ENCODE assay signal across 18 mouse cellular contexts in the genomic region with DNA sequence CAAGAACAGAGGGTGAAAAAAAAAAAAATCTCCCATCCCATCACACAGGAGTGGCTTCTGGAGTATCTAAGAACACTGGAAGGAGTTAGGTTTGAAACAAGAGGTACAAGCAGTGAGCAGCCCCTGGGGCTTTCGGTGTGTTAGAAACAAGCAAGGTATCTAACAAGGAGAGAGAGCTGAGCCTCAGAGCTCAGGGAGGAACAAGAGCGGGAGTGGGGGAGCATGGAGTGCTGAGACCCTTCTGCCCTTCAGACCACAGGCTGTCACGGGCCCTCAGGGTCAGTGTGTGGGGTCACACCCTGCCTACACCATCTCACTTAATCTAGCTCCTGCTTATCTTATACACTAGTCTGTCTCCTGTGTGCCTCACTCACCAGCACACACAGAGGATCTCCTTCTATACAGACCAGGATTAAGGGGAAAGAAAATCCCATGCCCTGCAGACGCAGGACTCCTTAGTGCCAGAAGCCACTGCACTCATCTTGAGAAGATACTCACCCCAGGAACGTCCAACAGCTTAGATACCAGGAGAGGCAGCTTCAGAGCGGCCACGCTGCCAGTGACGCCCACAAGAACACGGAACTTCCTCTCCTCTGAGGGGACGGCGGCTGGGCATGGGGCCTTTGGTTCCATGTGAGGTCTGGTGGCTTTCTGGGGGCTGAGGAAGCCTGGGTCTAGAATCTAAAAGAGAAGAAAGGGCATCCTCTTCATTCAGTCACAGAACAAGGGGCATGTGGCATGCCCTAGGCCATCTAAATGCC. TPM values are rescaled to one million over a fixed set of nuclear protein-coding genes. Genes with fewer than 3 reads are reported as not detected.
A peak's percentile ranks its signal among the peaks of the same experiment; 100 is the strongest.
DNase-seq lines count a peak whose midpoint lies in the region; ATAC-seq and TF ChIP-seq lines count a peak whose summit lies in the region.
"Had no signal": no experiment of that assay in that cellular context is flagged by ENCODE, and none has a peak within 500 bp of the region (broad histone marks: within the 10 kb centered on the region; RNA-seq: fewer than 3 reads in every experiment).

No protein-coding gene starts in this region.

- no peaks in the 10 kb centered on the region for H3K36me3 ChIP-seq in embryonic facial prominence, embryonic 13.5 days
- no peaks in the 10 kb centered on the region for H3K36me3 ChIP-seq in embryonic facial prominence, embryonic 10.5 days (replicated peaks)
- H3K36me3 ChIP-seq in stomach, postnatal 0 days (ENCODE audit: control insufficient read depth, insufficient read depth, low read length), result no peaks in the 10 kb centered on the region
- H3K36me3 ChIP-seq: embryonic facial prominence, embryonic 15.5 days; forebrain, embryonic 12.5 days; heart, embryonic 13.5 days; kidney, embryonic 15.5 days; limb, embryonic 12.5 days; midbrain, embryonic 13.5 days had no signal

- no peak for TF ChIP-seq CTCF in layer of hippocampus, adult 2 months (conservative IDR thresholded peaks at IDR 0.05)
- no peak for TF ChIP-seq CTCF in stomach, postnatal 0 days (IDR thresholded peaks at IDR 0.05; ENCODE audit: low read depth)

- no peak overlapping the region for H3K4me2 ChIP-seq in embryonic facial prominence, embryonic 13.5 days
- no peak overlapping the region for H3K4me2 ChIP-seq in stomach, postnatal 0 days (replicated peaks; ENCODE audit: low read depth)
- H3K4me2 ChIP-seq: embryonic facial prominence, embryonic 15.5 days; forebrain, embryonic 12.5 days; kidney, embryonic 15.5 days; limb, embryonic 12.5 days; liver, embryonic 13.5 days; midbrain, embryonic 13.5 days; neural tube, embryonic 13.5 days had no signal

- H3K27me3 ChIP-seq in embryonic facial prominence, embryonic 13.5 days, result no peaks in the 10 kb centered on the region
- H3K27me3 ChIP-seq in embryonic facial prominence, embryonic 10.5 days (replicated peaks; ENCODE audit: low read depth, poor library complexity, severe bottlenecking), result no peaks in the 10 kb centered on the region
- no peaks in the 10 kb centered on the region for H3K27me3 ChIP-seq in stomach, postnatal 0 days (ENCODE audit: control insufficient read depth, insufficient read depth, low read length)
- H3K27me3 ChIP-seq: CH12.LX; embryonic facial prominence, embryonic 15.5 days; forebrain, embryonic 12.5 days; heart, embryonic 13.5 days; kidney, embryonic 15.5 days; limb, embryonic 12.5 days; liver, embryonic 13.5 days; midbrain, embryonic 13.5 days; neural tube, embryonic 13.5 days had no signal

- 89% methylated on average over 11 of the region's 11 CpGs for WGBS in embryonic facial prominence, embryonic 13.5 days
- 86% methylated on average over 11 of the region's 11 CpGs for WGBS in embryonic facial prominence, embryonic 10.5 days
- 87% methylated on average over 11 of the region's 11 CpGs for WGBS in stomach, postnatal 0 days

- no peak overlapping the region for H3K4me3 ChIP-seq in embryonic facial prominence, embryonic 13.5 days
- no peak overlapping the region for H3K4me3 ChIP-seq in embryonic facial prominence, embryonic 10.5 days
- H3K4me3 ChIP-seq in layer of hippocampus, adult 2 months, result no peak overlapping the region
- H3K4me3 ChIP-seq in stomach, postnatal 0 days (ENCODE audit: low read depth, low read length), result no peak overlapping the region
- H3K4me3 ChIP-seq: embryonic facial prominence, embryonic 15.5 days; forebrain, embryonic 12.5 days; heart, embryonic 13.5 days; kidney, embryonic 15.5 days; limb, embryonic 12.5 days; liver, embryonic 13.5 days; midbrain, embryonic 13.5 days; neural tube, embryonic 13.5 days had no signal

- no peak for TF ChIP-seq EP300 in stomach, postnatal 0 days (optimal IDR thresholded peaks at IDR 0.05)

- no peaks in the 10 kb centered on the region for H3K9me3 ChIP-seq in embryonic facial prominence, embryonic 13.5 days
- H3K9me3 ChIP-seq in embryonic facial prominence, embryonic 10.5 days, result no peaks in the 10 kb centered on the region
- no peaks in the 10 kb centered on the region for H3K9me3 ChIP-seq in stomach, postnatal 0 days (ENCODE audit: control insufficient read depth, low read length)
- H3K9me3 ChIP-seq: embryonic facial prominence, embryonic 15.5 days; forebrain, embryonic 12.5 days; heart, embryonic 13.5 days; kidney, embryonic 15.5 days; limb, embryonic 12.5 days; liver, embryonic 13.5 days; midbrain, embryonic 13.5 days; neural tube, embryonic 13.5 days had no signal

- no peak for DNase-seq in embryonic facial prominence, embryonic 10.5 days (ENCODE audit: low spot score)
- DNase-seq in layer of hippocampus, adult 2 months (ENCODE audit: low spot score in 2 of 2), result no peak
- no peak for DNase-seq in layer of hippocampus, adult 11-12 months (ENCODE audit: low spot score)
- DNase-seq in stomach, postnatal 0 days (ENCODE audit: low spot score), result no peak
- DNase-seq in left cerebral cortex, adult 8-10 months (ENCODE audit: low spot score in 2 of 2), result no peak

- H3K27ac ChIP-seq in embryonic facial prominence, embryonic 13.5 days, result no peak overlapping the region
- H3K27ac ChIP-seq in embryonic facial prominence, embryonic 10.5 days (replicated peaks), result no peak overlapping the region
- H3K27ac ChIP-seq in layer of hippocampus, adult 2 months, result peak overlapping the region; percentile 90
- no peak overlapping the region for H3K27ac ChIP-seq in stomach, postnatal 0 days (replicated peaks)
- H3K27ac ChIP-seq: forebrain, embryonic 12.5 days; limb, embryonic 12.5 days; liver, embryonic 13.5 days; midbrain, embryonic 13.5 days; neural tube, embryonic 13.5 days had no signal

- peaks cover 31% of the 10 kb centered on the region for H3K4me1 ChIP-seq in embryonic facial prominence, embryonic 13.5 days
- peaks cover 41% of the 10 kb centered on the region for H3K4me1 ChIP-seq in embryonic facial prominence, embryonic 10.5 days
- peaks cover 2% of the 10 kb centered on the region; the same call in 1 of the 2 replicates for H3K4me1 ChIP-seq in stomach, postnatal 0 days (replicated peaks; ENCODE audit: control insufficient read depth, insufficient read depth)

- H3K9ac ChIP-seq in embryonic facial prominence, embryonic 13.5 days, result peak overlapping the region; percentile 49; the same call in 1 of the 2 replicates
- H3K9ac ChIP-seq in stomach, postnatal 0 days (ENCODE audit: low read length), result 0 out of 2 replicates have a peak overlapping the region, but pooled peaks have one; percentile 8
- H3K9ac ChIP-seq: embryonic facial prominence, embryonic 15.5 days; forebrain, embryonic 12.5 days; forebrain, postnatal 0 days; kidney, embryonic 15.5 days; limb, embryonic 12.5 days; liver, embryonic 13.5 days; neural tube, embryonic 13.5 days had no signal

- no peak for ATAC-seq in embryonic facial prominence, embryonic 13.5 days (ENCODE audit: insufficient number of reproducible peaks, insufficient read depth, low FRiP score, low TSS enrichment, low read depth)
- ATAC-seq in common myeloid progenitor, adult 5-6 weeks (replicated peaks; ENCODE audit: low read depth, poor library complexity, severe bottlenecking), result 0 out of 2 replicates have a peak, but pooled peaks have one; percentile 13
- ATAC-seq in stomach, postnatal 0 days (ENCODE audit: low FRiP score, low TSS enrichment), result no peak

RNA-seq across cellular contexts. Expression of a gene that starts 5.3 kb away (rescaled TPM):
- 27.9 and 30.0 TPM in 2 replicates for polyA plus RNA-seq in embryonic facial prominence, embryonic 13.5 days (2015; fragmentation: Nextera tagmentation; extraction: Ambion mirVana)
- 20.8 and 25.4 TPM in 2 replicates for polyA plus RNA-seq in embryonic facial prominence, embryonic 10.5 days (2016; fragmentation: Nextera tagmentation; extraction: Ambion mirVana)
- total RNA-seq in layer of hippocampus, adult 2 months (2021), result 10 to 100 TPM; 16.5 to 16.9 TPM
- total RNA-seq in common myeloid progenitor, adult 5-6 weeks (2017), result 16.2 and 17.4 TPM in 2 replicates
- 14.2 and 16.2 TPM in 2 replicates for polyA plus RNA-seq in stomach, postnatal 0 days (2015; fragmentation: Nextera tagmentation; extraction: Ambion mirVana)
- 10 to 100 TPM; 17.4 to 20.5 (median 17.9) TPM for total RNA-seq in left cerebral cortex, adult 8-10 months (2022)

RNA-seq across cellular contexts. Expression of a gene that starts 33.3 kb away (rescaled TPM):
- polyA plus RNA-seq in embryonic facial prominence, embryonic 13.5 days (2015; fragmentation: Nextera tagmentation; extraction: Ambion mirVana), result 14.8 and 16.4 TPM in 2 replicates
- polyA plus RNA-seq in embryonic facial prominence, embryonic 10.5 days (2016; fragmentation: Nextera tagmentation; extraction: Ambion mirVana), result 9.3 and 9.6 TPM in 2 replicates
- 100 to 1,000 TPM; 365 to 385 TPM for total RNA-seq in layer of hippocampus, adult 2 months (2021)
- 0.34 and 0.37 TPM in 2 replicates for total RNA-seq in common myeloid progenitor, adult 5-6 weeks (2017)
- polyA plus RNA-seq in stomach, postnatal 0 days (2015; fragmentation: Nextera tagmentation; extraction: Ambion mirVana), result 42.4 and 48.7 TPM in 2 replicates
- total RNA-seq in left cerebral cortex, adult 8-10 months (2022), result 100 to 1,000 TPM; 371 to 387 (median 384) TPM
- total RNA-seq: megakaryocyte-erythroid progenitor cell, adult 5-6 weeks had no signal

Comparison
In these comparisons a context has a peak if more than half of its experiments do, and no peak if none do; other contexts are left out.
1. RNA of a gene that starts 33.3 kb away (total RNA-seq): 371 to 387 TPM in left cerebral cortex, adult 8-10 months and 365 to 385 TPM in layer of hippocampus, adult 2 months; 0.34 to 0.37 TPM in common myeloid progenitor, adult 5-6 weeks; every median in the first group is over 100 times any median in the second.